Mouse (Mus musculus): Measurements from ENCODE around the gene Ephx1.
"Not testable (repeated sequence)": the region's sequence is repeated elsewhere in the genome, so short reads cannot be mapped to it uniquely, and the experiment has no call there.

The Ephx1 gene

DNA sequence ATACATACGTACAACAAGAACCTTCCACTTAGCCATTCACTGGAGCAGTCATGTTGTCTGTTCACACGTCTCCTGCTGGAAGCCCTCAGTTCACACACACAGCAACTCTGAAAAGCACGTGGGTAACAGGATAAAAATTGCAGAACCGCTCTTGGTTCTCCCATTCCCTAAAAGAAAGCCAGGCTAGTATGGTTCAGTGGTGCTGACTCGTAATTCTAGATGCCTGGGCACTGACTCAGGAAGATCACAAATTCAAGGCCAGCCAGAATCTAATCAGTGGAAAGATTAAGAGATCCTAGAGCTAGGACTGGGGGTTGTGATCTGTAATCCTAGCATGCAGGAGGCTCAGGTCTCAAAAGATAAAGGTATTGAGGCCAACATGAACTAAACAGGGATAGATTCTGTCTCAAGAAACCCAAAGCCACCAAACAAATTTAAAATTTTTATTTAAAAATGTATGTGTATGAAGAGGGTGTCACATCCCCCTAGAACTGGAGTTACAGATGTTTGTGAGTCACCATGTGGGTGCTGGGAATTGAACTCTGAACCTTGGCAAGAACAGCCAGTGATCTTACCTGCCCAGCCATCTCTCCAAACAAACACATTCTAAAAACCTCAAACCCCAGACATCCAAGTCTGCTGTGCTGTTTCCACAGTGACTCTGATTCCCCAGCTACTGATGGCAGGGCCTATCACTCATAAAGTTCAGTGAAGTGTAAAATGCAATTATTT is at the start of gene Ephx1:
Gene Ephx1, minus strand, starts transcription at position 149 of the 732 bp plus-strand sequence.
- no peak for DNase-seq (ENCODE audit: low read depth, low spot score)

DNA sequence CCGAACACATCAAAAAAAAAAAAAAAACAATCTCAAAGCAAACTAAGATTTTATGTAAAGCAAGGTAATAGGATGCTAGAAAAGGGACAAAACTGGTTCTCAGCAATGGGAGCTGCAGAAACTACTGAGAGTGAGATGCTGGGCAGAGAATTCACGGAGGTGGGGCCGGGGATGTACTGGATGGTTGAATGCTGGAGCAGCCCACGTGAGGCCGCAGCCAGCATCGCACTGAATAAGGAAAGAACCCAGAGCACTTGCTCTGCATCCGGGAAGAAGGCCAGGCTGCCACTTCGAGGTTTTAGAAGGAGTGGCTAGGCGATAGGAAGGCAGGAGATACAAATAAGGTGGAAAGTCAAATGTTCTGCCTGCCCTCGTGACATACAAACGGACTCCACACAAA is 49.0 kb upstream of the Ephx1 start:
- no peak for DNase-seq (ENCODE audit: low read depth, low spot score)

DNA sequence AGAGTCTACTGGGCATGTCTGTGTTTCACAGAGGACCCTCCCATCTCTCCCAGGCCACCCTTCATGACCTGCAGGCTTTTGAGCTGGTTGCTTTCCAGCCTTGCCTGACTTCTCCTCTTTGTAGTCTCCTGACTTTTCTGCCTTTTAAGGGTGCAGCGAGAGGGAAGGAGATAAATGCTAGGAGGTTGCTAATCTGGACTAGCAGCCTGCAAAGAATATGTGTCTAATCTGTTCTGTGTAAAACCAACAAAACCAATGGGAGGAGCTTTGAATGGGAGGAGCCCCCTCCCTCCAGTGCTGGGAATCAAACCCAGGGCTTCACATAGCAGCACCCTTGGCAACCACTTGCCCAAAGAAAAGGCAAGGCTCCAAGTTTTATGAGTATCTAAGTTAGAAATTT is 47.6 kb upstream of the Ephx1 start:
- no peak for DNase-seq (ENCODE audit: low read depth, low spot score)

DNA sequence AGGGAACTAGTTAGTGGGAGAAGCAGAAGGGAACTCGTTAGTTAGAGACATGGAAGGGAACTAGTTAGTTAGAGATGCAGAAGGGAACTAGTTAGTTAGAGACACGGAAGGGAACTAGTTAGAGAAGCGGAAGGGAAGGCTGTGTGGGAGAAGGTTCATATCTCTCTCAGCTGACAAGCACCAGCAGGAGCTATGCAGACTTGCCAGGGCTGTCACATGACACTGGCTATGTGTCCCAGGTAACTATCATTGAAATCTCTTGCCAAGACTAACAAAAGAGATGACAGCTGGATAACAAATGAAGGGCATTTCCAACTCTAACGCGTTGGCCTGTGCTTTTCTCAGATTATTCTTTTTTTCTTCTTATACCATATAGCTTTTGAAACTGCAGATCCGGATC is 43.9 kb upstream of the Ephx1 start:
- DNase-seq (ENCODE audit: low read depth, low spot score): no peak

DNA sequence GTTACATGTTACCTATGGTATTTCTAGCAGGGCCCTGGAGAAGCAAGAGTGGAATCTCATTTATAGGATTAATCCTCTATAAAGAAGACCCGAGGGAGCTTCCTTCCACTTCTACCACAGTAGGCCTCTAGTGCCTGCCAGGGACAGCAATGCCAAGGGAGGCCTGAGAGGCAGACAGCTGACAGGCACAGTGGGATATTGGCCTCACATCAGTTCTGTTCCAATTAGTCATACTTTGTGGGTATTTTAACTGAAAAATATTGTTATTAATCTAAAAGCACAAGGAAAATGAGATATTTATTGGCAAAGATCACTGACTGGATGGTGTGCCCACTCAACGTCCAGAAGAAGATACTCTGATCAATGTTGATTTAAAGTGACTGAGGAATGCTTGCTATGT is 43.3 kb upstream of the Ephx1 start:
- DNase-seq (ENCODE audit: low read depth, low spot score): no peak

DNA sequence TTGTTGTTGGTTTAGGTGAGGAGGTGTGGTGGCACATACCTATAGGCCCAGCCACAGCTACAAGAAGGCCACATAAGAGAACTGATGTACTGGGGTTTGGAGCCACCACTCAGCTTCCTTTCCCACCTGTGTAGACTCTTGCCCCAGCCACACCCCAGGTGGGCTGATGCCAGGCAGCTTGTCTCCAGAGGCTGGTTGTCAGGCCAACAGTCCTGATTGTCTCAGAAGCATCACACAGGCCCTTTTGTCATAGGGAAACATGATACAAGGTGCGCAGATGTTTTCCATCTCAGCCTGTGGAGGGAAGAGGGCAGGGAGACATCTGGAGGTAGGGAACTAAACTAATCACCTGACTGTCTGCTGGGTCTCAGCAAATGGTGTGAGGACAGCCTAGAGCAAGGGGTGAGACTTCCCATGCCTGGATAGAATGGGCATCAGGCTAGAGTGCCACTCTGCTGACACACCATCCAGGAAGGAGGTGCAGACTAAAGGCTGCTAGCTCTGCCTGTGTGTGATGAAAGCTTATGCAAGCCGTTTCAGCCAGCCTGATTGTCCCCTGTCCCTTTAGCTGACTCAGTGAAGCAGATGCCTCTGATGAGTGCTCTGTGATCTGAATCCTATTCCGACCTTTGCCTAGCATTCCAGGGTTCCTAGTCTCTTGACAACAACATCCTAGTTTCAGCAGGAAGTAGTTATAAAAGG is 41.2 kb upstream of the Ephx1 start:
- no peak for DNase-seq (ENCODE audit: low read depth, low spot score)

DNA sequence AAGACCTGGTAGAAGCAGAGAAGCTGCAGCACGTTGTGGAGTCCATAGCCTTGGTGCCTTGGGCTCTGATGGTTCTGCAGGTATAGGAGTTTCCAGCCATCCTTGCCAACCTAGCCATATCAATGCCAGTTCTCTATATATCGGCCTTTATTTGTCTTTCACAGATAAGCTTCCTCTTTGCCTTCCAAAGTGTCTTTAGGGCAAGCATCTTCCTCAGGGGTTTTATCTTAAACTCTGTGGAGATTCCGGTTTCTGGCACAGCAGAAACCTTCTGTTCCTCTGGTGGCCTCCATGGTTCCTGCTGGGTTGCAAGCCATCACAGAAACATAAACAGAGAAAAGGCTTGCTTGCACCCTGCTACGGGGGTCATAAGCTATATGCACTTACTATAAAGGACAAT is 32.2 kb upstream of the Ephx1 start:
- DNase-seq (ENCODE audit: low read depth, low spot score): no peak

DNA sequence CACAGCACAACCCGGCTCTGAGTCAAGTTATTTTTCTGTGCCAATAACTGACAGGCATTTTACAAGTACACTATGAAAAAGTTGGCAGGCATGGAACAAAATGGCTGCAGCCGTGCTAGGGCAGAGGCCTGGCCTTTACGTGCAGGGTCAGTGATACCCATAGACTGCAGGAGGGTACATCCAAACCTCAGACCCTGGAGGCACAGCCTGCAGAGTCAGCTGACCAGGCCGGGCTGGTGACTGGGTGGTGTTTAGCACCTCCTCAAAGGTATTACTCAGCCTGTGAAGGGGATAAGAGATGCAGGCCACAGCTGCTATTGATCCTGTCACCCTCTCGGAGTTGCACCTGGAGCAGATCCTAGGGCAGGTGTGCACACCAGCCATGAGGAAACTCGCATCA is 30.2 kb upstream of the Ephx1 start, which contains the start of gene 9130409I23Rik:
Gene 9130409I23Rik, plus strand, starts transcription at position 301 of the 400 bp plus-strand sequence.
- no peak for DNase-seq (ENCODE audit: low read depth, low spot score)

DNA sequence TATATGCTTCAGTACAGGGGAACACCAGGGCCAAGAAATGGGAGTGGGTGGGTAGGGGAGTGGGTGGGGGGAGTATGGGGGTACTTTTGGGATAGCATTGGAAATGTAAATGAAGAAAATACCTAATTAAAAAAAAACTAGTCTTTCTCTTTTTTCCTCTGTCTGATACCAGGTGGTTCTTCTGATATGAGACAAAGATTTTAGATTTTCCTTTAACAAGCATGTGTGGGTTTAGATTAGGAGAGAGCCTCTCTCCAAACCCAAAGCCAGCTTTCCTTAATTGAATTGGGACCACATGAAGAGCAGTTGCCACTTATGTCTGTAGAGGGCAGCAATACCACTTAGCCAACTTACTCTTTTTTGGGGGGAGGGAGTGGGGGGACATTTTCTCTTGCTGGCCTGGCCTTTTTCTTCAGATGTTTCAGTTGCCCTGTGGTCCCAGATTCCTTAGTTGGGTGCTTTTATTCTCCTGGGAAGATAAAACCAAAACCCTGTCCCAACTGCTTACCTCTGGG is 28.7 kb upstream of the Ephx1 start:
- DNase-seq (ENCODE audit: low read depth, low spot score): no peak

DNA sequence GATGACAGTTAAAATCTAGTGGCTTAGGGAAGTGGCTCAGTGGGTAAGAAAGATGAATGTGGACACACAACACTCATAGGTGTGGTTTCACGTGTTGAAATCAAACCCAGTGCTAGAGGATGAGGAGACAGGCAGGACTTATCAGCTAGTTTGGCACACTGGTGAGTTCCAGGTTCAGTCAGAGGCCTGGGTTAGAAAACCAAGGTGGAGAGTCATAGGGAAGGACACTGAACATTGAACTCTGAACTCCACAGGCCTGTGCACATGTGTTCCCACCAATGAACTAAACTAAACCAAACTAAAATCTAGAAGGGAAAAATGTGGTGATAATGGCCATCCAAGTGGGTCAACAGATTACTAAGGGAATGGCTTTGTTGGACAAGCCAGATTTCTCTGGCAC is 26.8 kb upstream of the Ephx1 start:
- no peak for DNase-seq (ENCODE audit: low read depth, low spot score)

DNA sequence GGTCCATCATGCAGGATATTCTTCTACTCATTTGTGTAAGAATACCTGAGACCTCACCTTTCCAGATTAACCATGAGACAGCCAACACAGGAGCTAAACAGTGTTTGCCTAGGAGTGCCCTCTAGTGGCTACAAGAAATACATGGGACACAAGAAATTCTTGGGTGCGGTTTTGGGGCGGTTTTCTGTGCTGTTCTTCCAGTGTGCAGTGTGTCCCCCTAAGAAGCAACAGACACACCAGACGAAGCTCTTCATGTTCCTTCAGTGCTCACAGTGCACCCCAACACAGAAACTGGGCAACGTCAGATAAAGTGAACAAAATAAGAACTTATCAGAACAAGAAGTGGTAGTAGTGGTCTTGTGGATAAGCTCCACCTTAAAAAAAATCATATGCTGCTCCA is 18.9 kb upstream of the Ephx1 start:
- DNase-seq (ENCODE audit: low read depth, low spot score): no peak

DNA sequence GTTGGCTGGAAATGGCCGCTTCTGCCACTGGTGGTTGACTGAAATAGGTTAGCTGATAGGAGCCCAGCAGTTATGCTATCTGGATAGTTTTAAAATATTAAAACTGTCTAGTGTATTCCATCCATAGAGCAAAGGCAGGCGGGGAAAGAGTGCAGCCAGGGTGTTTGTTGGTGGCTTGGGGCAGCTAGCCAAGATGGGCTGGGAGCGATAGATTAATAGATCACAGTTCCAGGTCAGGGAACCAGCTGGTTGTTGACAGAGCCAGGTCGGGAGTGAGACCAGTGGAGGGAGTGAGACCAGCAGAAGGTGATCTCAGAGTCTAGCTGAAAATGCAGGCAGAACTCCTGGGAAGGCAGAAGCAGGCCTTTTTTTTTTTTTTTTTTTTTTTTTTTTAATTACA is 16.9 kb upstream of the Ephx1 start:
- DNase-seq (ENCODE audit: low read depth, low spot score): no peak

DNA sequence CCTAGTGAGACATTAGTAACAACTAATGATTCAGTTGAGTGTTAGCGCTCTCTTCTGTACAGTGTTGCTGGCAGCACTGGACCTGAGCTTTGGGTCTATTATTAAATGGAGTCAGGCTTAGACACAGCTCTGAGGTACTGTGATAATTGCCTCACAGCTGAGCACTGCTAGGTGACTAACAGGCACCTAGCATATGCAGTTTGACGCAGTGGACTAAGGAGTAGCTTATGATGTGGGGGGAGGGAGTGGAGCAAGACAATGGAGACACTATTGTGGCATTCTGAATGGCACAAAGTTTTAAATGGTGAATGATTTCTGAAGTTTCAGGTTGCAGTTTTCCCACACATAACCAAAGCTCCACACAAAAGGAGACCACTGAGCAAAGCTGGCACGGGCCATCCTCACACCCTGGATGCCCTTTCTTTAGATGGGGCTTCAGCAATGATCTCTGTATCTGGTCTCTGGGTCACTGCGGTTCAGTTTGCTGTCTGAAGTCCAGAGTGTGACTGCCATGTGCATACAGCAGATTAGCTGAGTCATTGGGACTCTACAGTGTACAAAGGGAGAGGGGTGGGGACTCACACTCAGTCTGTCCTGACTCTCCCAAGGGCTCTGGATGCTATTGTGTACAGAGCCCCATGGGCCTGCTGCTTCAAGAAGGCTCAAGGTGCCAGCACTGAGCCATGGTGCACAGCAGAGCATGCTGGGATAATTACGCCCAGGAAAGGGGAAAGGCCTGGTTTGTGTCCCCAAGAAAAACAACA is 14.5 kb upstream of the Ephx1 start:
- DNase-seq (ENCODE audit: low read depth, low spot score): not testable (repeated sequence)

DNA sequence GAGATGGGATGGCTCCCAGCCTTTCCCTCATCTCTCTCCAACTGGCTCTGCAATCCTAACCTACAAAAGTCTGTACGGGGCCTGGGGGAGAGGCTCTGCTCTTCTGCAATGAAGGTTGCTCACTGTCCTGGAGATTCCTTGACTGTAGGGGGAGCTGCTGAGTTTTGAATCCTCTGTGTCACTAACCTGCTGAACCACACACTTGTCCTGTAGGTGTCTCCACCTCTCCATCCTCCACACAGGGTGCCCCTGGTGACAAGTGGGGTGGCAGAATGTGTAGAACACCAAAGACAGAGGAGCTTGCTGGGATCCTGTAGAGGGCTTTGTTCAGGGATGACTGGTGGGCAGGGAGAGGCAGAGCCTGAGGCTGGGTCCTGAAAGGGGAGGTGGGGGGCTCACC is 1.6 kb upstream of the Ephx1 start:
- no peak for DNase-seq (ENCODE audit: low read depth, low spot score)

DNA sequence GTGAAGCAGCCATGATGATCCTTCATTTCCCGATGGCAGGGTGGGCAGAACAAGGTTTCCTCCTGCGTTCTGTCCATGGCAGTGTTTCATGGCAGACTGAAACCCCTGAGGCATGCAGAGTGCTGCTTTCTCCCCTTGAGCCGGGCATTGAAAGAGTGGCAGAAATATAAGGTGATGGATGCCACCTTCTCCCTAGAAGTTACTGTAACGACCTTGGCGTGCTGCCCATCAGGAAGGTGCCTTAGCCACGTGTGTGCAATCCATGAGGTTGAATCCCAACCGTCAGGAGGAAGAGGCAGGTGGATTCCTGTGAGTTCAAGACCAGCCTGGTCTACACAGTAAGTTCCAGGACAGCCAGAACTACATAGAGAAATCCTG is 773 bp upstream of the Ephx1 start:
- no peak for DNase-seq (ENCODE audit: low read depth, low spot score)

DNA sequence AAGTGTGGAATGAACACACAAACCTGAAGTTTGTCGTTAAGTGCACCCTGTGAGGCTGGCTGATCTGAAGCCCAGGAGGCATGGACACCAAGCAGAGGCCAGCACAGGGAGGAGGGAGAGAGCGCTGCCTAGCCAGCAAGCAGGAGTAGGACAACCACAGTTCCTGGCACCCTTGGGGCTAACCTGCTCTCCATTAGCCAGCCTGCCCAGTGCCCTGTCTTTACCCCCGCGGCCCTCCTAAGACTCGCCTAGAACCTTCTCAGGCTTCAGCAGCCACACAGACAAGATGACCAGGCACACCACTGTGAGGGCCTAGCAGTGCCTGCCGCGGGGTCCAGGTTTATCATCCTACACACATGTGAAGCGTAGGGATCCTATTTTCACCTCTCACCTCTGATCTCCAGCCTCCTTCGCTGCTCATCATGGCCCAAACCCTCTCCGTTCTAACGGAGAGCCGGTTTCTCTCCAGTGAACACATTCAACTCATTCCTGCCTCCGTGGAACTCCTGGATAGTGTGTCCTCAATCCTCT is 2.7 kb downstream of the Ephx1 start:
- DNase-seq (ENCODE audit: low read depth, low spot score): no peak

DNA sequence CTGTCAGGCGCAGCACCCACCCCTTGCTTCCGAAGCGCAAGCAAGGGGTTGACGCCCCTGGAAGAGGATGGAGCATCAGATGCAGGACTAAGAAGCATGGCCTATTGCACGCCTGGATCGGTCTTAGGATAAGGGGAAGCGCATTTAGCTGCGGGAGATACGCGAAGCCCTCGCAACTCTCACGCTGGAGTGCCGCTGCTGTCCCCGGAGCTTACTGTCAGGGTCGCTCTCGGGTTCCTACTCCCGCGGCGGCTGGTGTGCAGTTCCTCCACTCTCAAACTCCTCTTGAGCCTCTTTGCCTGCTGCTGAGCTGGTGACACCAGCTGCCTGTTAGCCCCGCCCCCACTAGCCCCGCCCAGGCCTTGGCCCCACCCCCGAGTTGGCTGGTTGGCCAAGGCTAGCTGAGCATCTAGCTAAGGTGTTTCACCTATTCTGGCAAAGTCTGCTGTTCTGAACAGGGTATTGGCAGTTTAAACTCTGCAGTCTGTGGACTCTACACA is 3.4 kb downstream of the Ephx1 start:
- DNase-seq (ENCODE audit: low read depth, low spot score): peak; percentile 55

DNA sequence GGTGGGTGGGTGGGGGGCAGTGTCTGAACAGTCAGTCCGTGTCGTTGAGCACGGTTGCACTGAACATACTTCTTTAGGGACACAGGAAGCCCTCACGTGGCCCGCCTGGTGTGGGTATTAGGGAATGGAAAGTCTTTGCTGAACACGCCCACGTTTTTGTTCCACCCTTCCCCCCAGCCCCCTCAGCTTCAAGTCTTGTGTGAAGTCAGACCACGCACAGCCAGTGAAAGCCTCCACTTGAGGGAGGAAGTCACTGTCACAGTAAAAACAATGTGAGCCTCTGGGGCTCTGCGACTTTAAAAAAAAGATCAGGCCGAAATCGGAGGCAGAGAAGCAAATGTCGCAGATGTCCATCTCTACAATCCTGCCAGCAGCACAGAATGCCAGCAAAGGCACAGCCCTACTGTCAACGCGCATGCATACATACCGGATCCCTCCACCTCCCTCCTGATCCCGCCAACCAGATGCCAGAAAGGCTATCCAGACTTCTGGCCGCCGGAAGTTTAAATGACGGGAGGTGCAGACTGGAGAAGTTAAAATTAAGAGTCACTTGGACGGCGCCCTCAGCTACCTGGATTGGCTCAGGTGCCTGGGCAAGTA is 4.1 kb downstream of the Ephx1 start:
- no peak for DNase-seq (ENCODE audit: low read depth, low spot score)

DNA sequence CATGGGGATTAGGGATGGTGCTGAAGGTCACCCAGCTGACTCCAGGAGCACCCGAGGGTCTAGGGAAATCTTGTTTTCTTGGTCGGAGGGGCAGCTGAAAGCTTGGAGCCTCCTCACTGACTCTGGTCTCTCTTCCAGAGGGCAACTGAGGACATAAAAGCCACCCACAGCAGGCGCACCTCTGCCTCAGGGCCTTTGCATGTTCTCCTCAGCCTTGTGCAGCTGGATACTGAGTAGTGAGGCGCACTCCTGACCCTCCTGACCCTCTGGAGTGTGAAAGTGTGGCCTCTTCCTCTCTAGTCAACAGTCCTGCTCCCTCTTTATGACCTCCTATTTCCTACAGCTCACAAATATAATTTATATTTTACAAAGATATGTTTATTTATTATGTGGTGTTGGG is 4.7 kb downstream of the Ephx1 start:
- DNase-seq (ENCODE audit: low read depth, low spot score): no peak

DNA sequence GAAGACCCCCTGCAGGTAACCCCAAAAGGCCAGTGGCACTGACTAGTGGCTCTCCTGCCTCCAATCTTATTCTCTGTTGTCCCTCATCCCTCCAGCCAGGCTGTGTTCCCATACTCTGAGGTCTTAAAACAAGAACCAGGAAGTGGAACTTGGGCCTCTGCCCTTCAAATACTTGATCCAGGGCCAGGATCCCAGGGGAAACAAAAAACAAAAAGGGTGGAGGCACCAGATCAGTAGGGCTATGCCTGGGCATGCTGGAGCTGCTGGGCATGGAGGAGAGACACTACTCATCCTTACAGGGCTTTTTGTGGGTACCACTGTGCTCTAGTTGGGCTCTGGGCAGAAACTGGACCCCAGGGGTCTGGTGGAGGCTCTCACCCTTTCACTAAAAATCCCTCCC is 5.1 kb downstream of the Ephx1 start:
- DNase-seq (ENCODE audit: low read depth, low spot score): no peak

DNA sequence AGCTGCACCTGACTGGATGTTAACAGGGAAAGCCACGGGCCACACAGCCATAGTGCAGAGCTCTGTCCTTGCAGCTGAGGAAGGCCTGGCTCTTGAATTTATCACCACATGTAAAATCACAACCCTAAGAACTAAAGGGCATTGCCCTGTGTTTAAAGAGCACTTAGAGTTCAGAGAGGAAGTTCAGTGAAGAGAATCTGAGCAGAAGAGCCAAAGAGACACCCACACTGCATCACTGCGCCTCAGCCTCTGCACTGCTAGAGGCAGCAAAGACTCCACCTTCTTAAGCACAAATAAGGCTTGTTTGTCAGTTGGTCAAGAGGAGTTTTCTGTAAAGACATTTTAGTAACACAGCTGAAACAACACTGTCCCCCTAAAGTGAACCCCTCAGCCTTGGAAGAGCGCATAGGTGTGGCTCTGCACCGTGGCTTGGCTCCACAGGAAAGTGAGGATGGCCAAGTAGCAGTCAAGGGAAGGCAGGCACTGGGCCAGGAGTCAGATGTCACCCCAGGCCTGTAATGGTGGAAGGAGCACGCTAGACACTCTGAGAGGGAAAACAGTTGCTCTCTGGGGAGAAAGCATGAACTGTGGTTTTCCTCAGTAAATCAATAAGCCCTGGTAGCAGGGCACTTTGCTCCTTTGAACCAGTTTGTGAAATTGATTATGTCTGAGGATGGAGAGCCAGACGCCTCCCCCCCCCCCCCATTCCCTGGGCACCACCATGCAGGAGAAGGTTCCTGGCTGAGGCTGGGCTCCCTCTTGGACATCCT is 5.8 kb downstream of the Ephx1 start:
- DNase-seq (ENCODE audit: low read depth, low spot score): no peak
